Mouse (Mus musculus) intestine, embryonic 14.5 days (tissue): Measurements from ENCODE around the gene Rab5a. TPM values are rescaled to one million over a fixed set of nuclear protein-coding genes. Genes with fewer than 3 reads are reported as not detected.

Experiments
- ATAC-seq: fragments of 200-750 bp; cut with Nextera tagmentation; replicated peaks from 2 replicates; pipeline ENCODE4 v1.8.0; 2017; ENCODE audit warnings: low read depth, moderate number of reproducible peaks, moderate TSS enrichment, moderate library complexity; ENCODE audit not compliant: low FRiP score, low TSS enrichment
- DNase-seq: peaks from one replicate; pipeline ENCODE4 v3.0.0-alpha.2; 2018; ENCODE audit warnings: low spot score
- H3K27ac ChIP-seq: fragments of 300-500 bp; sonication (generic); 2 replicates; pipeline ENCODE4 v1.5.1; 2014; ENCODE audit warnings: low read depth, mild to moderate bottlenecking, control low read depth
- H3K27me3 ChIP-seq: fragments of 300-500 bp; sonication (generic); replicated peaks from 2 replicates; pipeline ENCODE4 v1.6.1; 2014; ENCODE audit warnings: low read length, control low read depth; ENCODE audit not compliant: control insufficient read depth, insufficient read depth
- H3K36me3 ChIP-seq: fragments of 300-500 bp; sonication (generic); 2 replicates; pipeline ENCODE4 v1.6.1; 2014; ENCODE audit warnings: low read length, control low read depth; ENCODE audit not compliant: control insufficient read depth, insufficient read depth
- H3K4me1 ChIP-seq: fragments of 300-500 bp; sonication (generic); replicated peaks from 2 replicates; pipeline ENCODE4 v1.6.1; 2014; ENCODE audit warnings: low read length, control low read depth, mixed read lengths; ENCODE audit not compliant: control insufficient read depth, insufficient read depth
- H3K4me2 ChIP-seq: fragments of 300-500 bp; sonication (generic); 2 replicates; pipeline ENCODE4 v1.6.1; 2014; ENCODE audit warnings: low read length
- H3K4me3 ChIP-seq: fragments of 300-500 bp; sonication (generic); 2 replicates; pipeline ENCODE4 v1.5.1; 2014; ENCODE audit warnings: low read depth, low read length, control low read depth, mixed read lengths
- H3K9ac ChIP-seq: fragments of 300-500 bp; sonication (generic); 2 replicates; pipeline ENCODE4 v1.6.1; 2014; ENCODE audit warnings: mild to moderate bottlenecking, low read length
- H3K9me3 ChIP-seq: fragments of 300-500 bp; sonication (generic); 2 replicates; pipeline ENCODE4 v1.6.1; 2016; ENCODE audit warnings: low read length, control low read depth; ENCODE audit not compliant: control insufficient read depth
- WGBS: fragments of 180-500 bp; shearing (Covaris S2); extraction: QIAGEN DNeasy Blood & Tissue Kit; methylation state at CpG from one replicate; pipeline ENCODE4 v1.1.7; 2014; 5-methylcytosine and 5-hydroxymethylcytosine counted together
- polyA plus RNA-seq: library from polyadenylated mRNA; unstranded; fragments of >200 nt; fragmentation: Nextera tagmentation; extraction: Ambion mirVana; gene quantifications from 2 replicates; pipeline ENCODE4 v1.2.1, GENCODE M21; 2014

Gene Rab5a
- polyA plus RNA-seq, 1 experiment from 2014 or later: 81.2 TPM

GRCm38 (mm10) chr17:53479604-53480041 lies 589 bp downstream of the Rab5a start:
- H3K4me3 ChIP-seq: peak overlapping the region; percentile 83
- H3K27ac ChIP-seq: peak overlapping the region; percentile 99
- H3K9ac ChIP-seq: peak overlapping the region; percentile 95
- ATAC-seq (peak; percentile 57), DNase-seq (peak; percentile 84)
- no peaks in the 10 kb centered on the region for H3K27me3 ChIP-seq
- peaks cover 10% of the 10 kb centered on the region for H3K36me3 ChIP-seq
- peaks cover 15% of the 10 kb centered on the region for H3K4me1 ChIP-seq
- H3K4me2 ChIP-seq: peak overlapping the region; percentile 90
- H3K9me3 ChIP-seq: no peaks in the 10 kb centered on the region
- WGBS: 0% methylated on average over 29 of the region's 33 CpGs

DNA sequence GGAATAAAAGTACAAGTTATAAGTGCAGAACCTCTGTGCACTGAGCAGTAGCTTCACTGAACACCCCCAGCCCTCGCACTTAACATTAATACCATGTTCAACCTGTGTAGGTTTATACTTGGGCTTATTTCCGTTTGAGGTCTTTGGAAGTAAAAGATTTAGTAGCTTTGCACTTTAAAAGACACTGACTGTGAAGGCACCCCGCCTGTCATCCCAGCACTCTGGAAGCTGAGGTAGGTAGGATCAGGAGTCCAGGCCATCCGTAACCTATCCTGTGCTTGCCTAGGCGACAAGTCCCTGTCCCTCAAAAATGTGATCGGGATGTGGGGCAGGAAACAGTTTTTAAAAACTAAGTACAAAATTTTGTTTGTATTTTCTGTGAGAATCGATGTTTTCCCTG lies 1.4 kb downstream of the Rab5a start:
- H3K27me3 ChIP-seq: no peaks in the 10 kb centered on the region
- 47% methylated on average over 7 of the region's 7 CpGs for WGBS
- peaks cover 15% of the 10 kb centered on the region for H3K4me1 ChIP-seq
- DNase-seq: no peak
- ATAC-seq: no peak
- no peaks in the 10 kb centered on the region for H3K9me3 ChIP-seq
- H3K27ac ChIP-seq: no peak overlapping the region
- H3K4me3 ChIP-seq: peak overlapping the region; percentile 83
- peak overlapping the region; percentile 95 for H3K9ac ChIP-seq
- H3K36me3 ChIP-seq: peaks cover 18% of the 10 kb centered on the region
- H3K4me2 ChIP-seq: peak overlapping the region; percentile 90

DNA sequence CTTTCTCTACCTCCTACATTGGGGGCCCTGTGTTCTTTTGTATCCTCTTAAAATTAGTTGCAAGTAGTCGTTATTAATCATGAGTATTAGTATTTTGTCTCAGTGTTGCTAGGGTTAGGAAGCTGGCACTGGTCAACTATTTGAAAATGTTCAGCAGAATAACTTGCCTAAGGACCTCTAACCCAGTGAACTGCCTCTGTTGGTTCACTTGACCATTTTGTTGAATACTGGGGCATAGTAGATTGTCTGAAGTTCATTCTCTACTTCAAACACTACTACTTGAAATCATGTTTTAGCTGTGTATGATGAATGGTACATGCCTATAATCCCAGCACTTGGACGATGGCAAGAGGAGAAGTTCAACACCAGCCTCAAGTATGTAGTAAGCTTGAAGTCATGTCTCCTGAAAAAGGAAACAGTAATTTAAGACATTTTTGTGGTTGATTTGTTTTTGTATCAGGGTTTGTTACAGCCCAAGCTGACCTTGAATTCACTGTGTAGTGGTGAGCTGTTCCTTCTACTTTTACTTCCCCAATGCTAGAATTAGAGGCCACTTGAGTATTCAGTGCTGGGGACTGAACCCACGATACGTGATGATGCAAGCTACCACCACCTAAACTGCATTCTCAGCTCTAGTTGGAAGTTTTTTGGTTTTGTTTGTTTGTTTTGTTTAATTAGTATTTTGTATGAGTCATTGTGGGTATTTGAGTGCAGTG lies 9.4 kb downstream of the Rab5a start:
- H3K4me1 ChIP-seq: no peaks in the 10 kb centered on the region
- no peak for DNase-seq
- no peak for ATAC-seq
- WGBS: 89% methylated on average over 4 of the region's 4 CpGs
- H3K4me3 ChIP-seq: no peak overlapping the region
- H3K36me3 ChIP-seq: peaks cover 73% of the 10 kb centered on the region
- no peaks in the 10 kb centered on the region for H3K9me3 ChIP-seq
- H3K4me2 ChIP-seq: no peak overlapping the region
- no peak overlapping the region for H3K9ac ChIP-seq
- H3K27me3 ChIP-seq: no peaks in the 10 kb centered on the region
- H3K27ac ChIP-seq: no peak overlapping the region

DNA sequence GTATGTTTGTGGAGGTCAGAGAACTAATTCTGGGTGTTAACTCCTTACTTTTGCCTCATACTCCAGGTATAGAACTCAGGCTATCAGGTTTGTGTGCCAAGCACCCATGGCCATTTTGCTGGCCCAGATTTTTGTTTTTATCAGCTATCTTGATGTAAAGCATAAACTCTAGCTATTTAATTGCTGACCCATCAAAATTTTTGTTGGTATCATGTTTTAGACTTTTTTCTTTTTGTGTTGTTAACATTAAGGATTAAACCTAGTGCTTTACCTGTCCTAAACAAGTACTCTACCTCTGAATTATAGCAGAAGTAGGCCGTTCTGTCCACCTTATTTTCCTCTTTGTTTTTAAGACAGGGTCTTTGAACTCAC lies 10.0 kb downstream of the Rab5a start:
- H3K36me3 ChIP-seq: peaks cover 75% of the 10 kb centered on the region

GRCm38 (mm10) chr17:53502966-53503365 lies 23.9 kb downstream of the Rab5a start:
- H3K4me3 ChIP-seq: no peak overlapping the region
- H3K36me3 ChIP-seq: peaks cover 69% of the 10 kb centered on the region
- no peak overlapping the region for H3K4me2 ChIP-seq
- no peak overlapping the region for H3K9ac ChIP-seq
- H3K9me3 ChIP-seq: no peaks in the 10 kb centered on the region
- WGBS: 80% methylated on average over 2 of the region's 2 CpGs
- no peak for ATAC-seq
- H3K27ac ChIP-seq: no peak overlapping the region
- H3K4me1 ChIP-seq: no peaks in the 10 kb centered on the region
- DNase-seq: no peak
- no peaks in the 10 kb centered on the region for H3K27me3 ChIP-seq

More for the DNA sequence above, 10.0 kb downstream of the Rab5a start:
- ATAC-seq (no peak), DNase-seq (no peak)
- no peaks in the 10 kb centered on the region for H3K9me3 ChIP-seq
- H3K4me1 ChIP-seq: no peaks in the 10 kb centered on the region
- H3K27me3 ChIP-seq: no peaks in the 10 kb centered on the region
- H3K9ac ChIP-seq: no peak overlapping the region
- WGBS: 94% methylated on average over 1 of the region's 1 CpGs
- H3K27ac ChIP-seq: no peak overlapping the region
- no peak overlapping the region for H3K4me2 ChIP-seq
- no peak overlapping the region for H3K4me3 ChIP-seq

DNA sequence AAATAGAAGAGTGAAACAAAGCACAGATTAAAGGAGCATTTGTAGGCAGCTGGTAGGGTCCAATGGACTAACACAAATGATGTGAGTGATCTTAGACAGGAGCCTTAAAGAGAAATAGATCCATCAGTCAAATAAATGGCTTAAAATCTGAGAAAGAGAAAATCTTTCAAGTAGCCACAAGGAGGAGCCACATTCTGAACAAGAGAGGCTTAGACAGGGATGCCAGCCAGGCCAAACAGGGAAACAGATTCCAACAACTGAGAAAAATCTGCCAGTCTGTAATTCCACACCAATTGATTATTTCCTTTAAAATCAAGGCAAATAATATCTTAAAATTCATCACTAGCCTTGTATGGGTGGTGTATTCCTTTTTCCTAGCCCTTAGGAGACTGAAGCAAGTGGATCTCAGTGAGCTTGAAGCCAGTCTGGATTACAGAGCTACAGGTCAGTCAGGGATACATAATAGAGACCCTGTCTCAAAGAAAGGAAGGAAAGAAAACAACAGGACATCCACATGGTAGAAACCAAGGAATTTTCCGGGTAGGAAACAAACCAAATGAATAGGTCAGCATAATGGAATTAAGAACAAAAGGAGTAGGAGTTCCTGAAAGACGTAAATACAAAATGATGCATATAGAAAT lies 33.4 kb downstream of the Rab5a start:
- Histone ChIP-seq H3K36me3 (no peaks in the 10 kb centered on the region), H3K27me3 (no peaks in the 10 kb centered on the region), H3K27ac (no peak overlapping the region), H3K4me2 (no peak overlapping the region), H3K4me1 (no peaks in the 10 kb centered on the region), H3K9me3 (no peaks in the 10 kb centered on the region), H3K4me3 (no peak overlapping the region), H3K9ac (no peak overlapping the region)
- DNase-seq (no peak), ATAC-seq (no peak)
- 88% methylated on average over 2 of the region's 2 CpGs for WGBS

DNA sequence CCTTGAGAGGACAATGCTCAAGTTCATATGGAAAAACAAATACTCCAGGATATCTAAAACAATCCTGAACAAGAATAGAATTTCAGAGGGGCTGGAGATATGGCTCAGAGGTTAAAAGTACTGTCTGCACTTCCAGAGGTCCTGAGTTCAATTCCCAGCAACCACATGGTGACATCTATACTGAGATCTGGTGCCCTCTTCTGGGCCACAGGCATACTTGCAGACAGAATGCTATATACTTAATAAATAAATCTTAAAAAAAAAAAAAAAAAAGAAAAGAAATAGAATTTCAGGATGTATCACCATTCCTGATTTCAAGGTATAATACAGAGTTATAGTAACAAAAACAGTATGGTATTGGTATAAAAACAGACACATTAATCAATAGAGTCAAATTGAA lies 40.3 kb downstream of the Rab5a start:
- ATAC-seq (no peak), DNase-seq (no peak)
- Histone ChIP-seq H3K27me3 (no peaks in the 10 kb centered on the region), H3K9me3 (no peaks in the 10 kb centered on the region), H3K27ac (no peak overlapping the region), H3K36me3 (no peaks in the 10 kb centered on the region), H3K4me2 (no peak overlapping the region), H3K9ac (no peak overlapping the region), H3K4me1 (no peaks in the 10 kb centered on the region), H3K4me3 (no peak overlapping the region)

- ATAC-seq (no peak), DNase-seq (no peak)
- Histone ChIP-seq H3K9ac (no peak overlapping the region), H3K27ac (no peak overlapping the region), H3K9me3 (no peaks in the 10 kb centered on the region), H3K4me2 (no peak overlapping the region), H3K4me1 (no peaks in the 10 kb centered on the region), H3K27me3 (no peaks in the 10 kb centered on the region), H3K36me3 (no peaks in the 10 kb centered on the region), H3K4me3 (no peak overlapping the region)
Observed at GRCm38 (mm10) chr17:53520509-53520908, 41.5 kb downstream of the Rab5a start.

DNA sequence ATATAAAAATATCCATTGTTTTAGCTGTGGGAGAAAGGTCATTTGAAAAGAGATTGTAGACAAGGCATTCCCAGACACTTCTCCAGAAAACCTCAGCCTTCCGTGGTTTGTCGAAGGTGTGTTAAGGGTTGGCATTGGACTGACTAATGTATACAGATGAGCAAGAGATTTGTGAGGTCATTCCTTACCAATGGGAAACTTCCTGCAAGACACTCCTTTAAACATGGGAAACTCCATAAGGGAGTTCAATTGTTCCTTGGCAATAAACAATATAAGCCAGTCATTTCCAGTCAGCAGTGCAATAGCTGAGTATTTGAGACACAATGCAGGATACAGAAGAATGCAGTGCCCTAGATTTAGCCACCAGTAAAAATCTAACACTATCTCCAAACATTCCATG lies 49.0 kb downstream of the Rab5a start:
- 70% methylated on average over 2 of the region's 2 CpGs for WGBS
- Histone ChIP-seq H3K27me3 (no peaks in the 10 kb centered on the region), H3K4me2 (no peak overlapping the region), H3K27ac (no peak overlapping the region), H3K4me3 (no peak overlapping the region), H3K9me3 (no peaks in the 10 kb centered on the region), H3K4me1 (no peaks in the 10 kb centered on the region), H3K9ac (no peak overlapping the region), H3K36me3 (no peaks in the 10 kb centered on the region)
- ATAC-seq: no peak
- DNase-seq: no peak
